Mouse (Mus musculus): ENCODE results near the gene Slc8b1.
A peak's percentile ranks its signal among the peaks of the same experiment; 100 is the strongest.

The Slc8b1 gene

GRCm38 (mm10) chr5:120510982-120511642, at the start of gene Slc8b1:
Gene Slc8b1 (plus strand): TSS chr5:120511168.
- DNase-seq, result peak; percentile 91

GRCm38 (mm10) chr5:120461902-120462301, 49.1 kb upstream of the Slc8b1 start:
- no peak for DNase-seq

GRCm38 (mm10) chr5:120464321-120464720, 46.6 kb upstream of the Slc8b1 start:
- no peak for DNase-seq

- no peak for DNase-seq
Observed at GRCm38 (mm10) chr5:120465062-120465461, 45.9 kb upstream of the Slc8b1 start.

- DNase-seq, result no peak
Observed at GRCm38 (mm10) chr5:120465860-120466259, 45.1 kb upstream of the Slc8b1 start.

- DNase-seq, result no peak
Observed at GRCm38 (mm10) chr5:120467026-120467425, 43.9 kb upstream of the Slc8b1 start.

- no peak for DNase-seq
Observed at GRCm38 (mm10) chr5:120468336-120468735, 42.6 kb upstream of the Slc8b1 start.

- no peak for DNase-seq
Observed at GRCm38 (mm10) chr5:120468830-120469229, 42.1 kb upstream of the Slc8b1 start.

GRCm38 (mm10) chr5:120471538-120471937, 39.4 kb upstream of the Slc8b1 start:
- DNase-seq, result no peak

GRCm38 (mm10) chr5:120472770-120473169, 38.2 kb upstream of the Slc8b1 start, which contains the start of gene Sdsl:
Gene Sdsl (minus strand): TSS chr5:120472810.
- no peak for DNase-seq

- DNase-seq, result no peak
Observed at GRCm38 (mm10) chr5:120473361-120473760, 37.6 kb upstream of the Slc8b1 start.

- no peak for DNase-seq
Observed at GRCm38 (mm10) chr5:120475861-120476260, 35.1 kb upstream of the Slc8b1 start.

- DNase-seq, result no peak
Observed at GRCm38 (mm10) chr5:120476296-120476695, 34.7 kb upstream of the Slc8b1 start, which contains the start of gene Sds. Gene Sds (plus strand): TSS chr5:120476526.

GRCm38 (mm10) chr5:120477993-120478392, 33.0 kb upstream of the Slc8b1 start:
- no peak for DNase-seq

GRCm38 (mm10) chr5:120479538-120479937, 31.4 kb upstream of the Slc8b1 start:
- DNase-seq, result no peak

- DNase-seq, result no peak
Observed at GRCm38 (mm10) chr5:120481205-120481604, 29.8 kb upstream of the Slc8b1 start.

- no peak for DNase-seq
Observed at GRCm38 (mm10) chr5:120483399-120483798, 27.6 kb upstream of the Slc8b1 start.

GRCm38 (mm10) chr5:120487844-120488243, 23.1 kb upstream of the Slc8b1 start:
- no peak for DNase-seq

- DNase-seq, result peak; percentile 71
Observed at GRCm38 (mm10) chr5:120490679-120491192, 20.2 kb upstream of the Slc8b1 start.

- no peak for DNase-seq
Observed at GRCm38 (mm10) chr5:120492437-120492836, 18.5 kb upstream of the Slc8b1 start.

- no peak for DNase-seq
Observed at GRCm38 (mm10) chr5:120493440-120493839, 17.5 kb upstream of the Slc8b1 start.

- no peak for DNase-seq
Observed at GRCm38 (mm10) chr5:120493873-120494395, 17.0 kb upstream of the Slc8b1 start.

GRCm38 (mm10) chr5:120495064-120495702, 15.8 kb upstream of the Slc8b1 start:
- DNase-seq, result no peak

- no peak for DNase-seq
Observed at GRCm38 (mm10) chr5:120495703-120496226, 15.2 kb upstream of the Slc8b1 start.
